Mouse (Mus musculus): ENCODE data around the gene Angel2. TPM values are rescaled to one million over a fixed set of nuclear protein-coding genes. Genes with fewer than 3 reads are reported as not detected.

Angel2 gene
- polyA plus RNA-seq, 1 experiment from 2014 or later, result 44.8 TPM

DNA sequence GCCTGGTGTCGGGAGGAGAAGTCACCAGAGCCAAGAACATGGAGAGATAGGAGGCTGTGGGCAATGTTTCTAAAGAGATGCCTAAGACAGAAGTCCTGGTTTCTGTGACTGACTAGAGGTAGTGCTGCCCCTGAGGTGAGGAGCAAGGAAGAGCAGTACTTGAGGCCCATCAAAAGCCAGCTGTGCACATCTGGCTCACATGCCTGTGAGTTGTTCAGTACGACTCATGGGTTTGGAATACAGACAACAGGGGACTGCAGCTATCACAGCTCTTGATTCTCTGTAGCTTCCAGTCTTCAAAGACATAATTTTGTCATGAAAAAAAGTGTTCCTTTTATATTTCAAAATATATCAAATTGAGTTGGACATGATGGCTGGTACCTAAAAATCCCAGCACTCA lies 23.8 kb upstream of the Angel2 start:
- no peak for ATAC-seq (ENCODE audit: low FRiP score, low TSS enrichment)
- peaks cover 11% of the 10 kb centered on the region; the same call in 1 of the 2 replicates for H3K36me3 ChIP-seq (ENCODE audit: insufficient read depth, low read length)
- 75% methylated on average over 2 of the region's 2 CpGs for WGBS
- peaks cover 3% of the 10 kb centered on the region; the same call in 1 of the 2 replicates for H3K4me1 ChIP-seq (ENCODE audit: insufficient read depth, low read length)
- no peak overlapping the region for H3K4me2 ChIP-seq (replicated peaks; ENCODE audit: low read depth, low read length)
- no peak overlapping the region for H3K4me3 ChIP-seq (ENCODE audit: low read length)
- no peaks in the 10 kb centered on the region for H3K27me3 ChIP-seq (ENCODE audit: insufficient read depth, low read length)
- H3K9ac ChIP-seq (replicated peaks; ENCODE audit: low read length), result no peak overlapping the region
- no peaks in the 10 kb centered on the region for H3K9me3 ChIP-seq (ENCODE audit: low read length)
- no peak overlapping the region for H3K27ac ChIP-seq (ENCODE audit: low read length)

DNA sequence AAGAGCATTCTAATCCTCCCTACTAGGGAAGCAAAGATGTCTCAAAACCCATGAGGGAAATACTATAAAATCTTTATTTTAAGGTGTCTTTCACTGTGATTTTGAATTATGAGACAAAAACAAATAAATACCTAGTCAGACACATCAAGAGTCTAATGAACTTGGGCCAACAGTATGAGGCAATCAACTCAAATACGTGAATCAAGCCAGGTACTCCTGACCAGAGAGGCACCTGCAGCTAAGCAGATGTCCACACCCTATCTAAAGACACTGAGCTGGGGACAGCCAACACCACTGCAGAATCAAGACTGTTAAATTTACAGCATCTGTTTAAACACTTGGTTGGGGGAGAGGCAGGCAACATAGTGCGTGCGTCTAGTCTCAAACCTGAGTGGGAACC lies 20.8 kb upstream of the Angel2 start:
- 97% methylated on average over 3 of the region's 3 CpGs for WGBS
- Histone ChIP-seq H3K27me3 (ENCODE audit: insufficient read depth, low read length) (no peaks in the 10 kb centered on the region), H3K36me3 (ENCODE audit: insufficient read depth, low read length) (peaks cover 8% of the 10 kb centered on the region; the same call in 1 of the 2 replicates), H3K9me3 (ENCODE audit: low read length) (no peaks in the 10 kb centered on the region), H3K4me1 (ENCODE audit: insufficient read depth, low read length) (peaks cover 3% of the 10 kb centered on the region; the same call in 1 of the 2 replicates), H3K27ac (ENCODE audit: low read length) (no peak overlapping the region), H3K4me2 (replicated peaks; ENCODE audit: low read depth, low read length) (no peak overlapping the region), H3K9ac (replicated peaks; ENCODE audit: low read length) (no peak overlapping the region), H3K4me3 (ENCODE audit: low read length) (no peak overlapping the region)
- no peak for ATAC-seq (ENCODE audit: low FRiP score, low TSS enrichment)

DNA sequence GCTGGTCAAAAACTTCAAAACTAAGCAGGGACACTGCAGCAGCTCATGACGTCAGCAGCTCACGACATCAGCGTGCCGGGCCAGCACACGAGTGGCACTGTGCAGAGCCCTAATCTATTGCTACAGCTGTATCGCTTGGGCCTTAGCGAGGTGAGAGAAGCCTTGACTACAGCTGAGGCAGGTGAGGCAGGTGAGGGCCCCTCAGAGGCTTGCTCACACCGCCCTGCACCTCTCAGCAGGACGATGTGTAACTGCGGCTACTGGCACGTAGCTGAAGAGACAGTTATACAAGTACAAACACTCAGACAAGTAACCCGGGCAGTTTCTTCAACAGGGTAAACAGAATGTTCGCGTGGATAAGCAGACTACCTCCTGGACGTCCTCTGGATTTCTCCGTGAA lies 20.2 kb upstream of the Angel2 start:
- H3K4me3 ChIP-seq (ENCODE audit: low read length), result no peak overlapping the region
- no peak for ATAC-seq (ENCODE audit: low FRiP score, low TSS enrichment)
- no peak overlapping the region for H3K27ac ChIP-seq (ENCODE audit: low read length)
- WGBS, result 85% methylated on average over 16 of the region's 16 CpGs
- H3K36me3 ChIP-seq (ENCODE audit: insufficient read depth, low read length), result peaks cover 8% of the 10 kb centered on the region; the same call in 1 of the 2 replicates
- no peak overlapping the region for H3K9ac ChIP-seq (replicated peaks; ENCODE audit: low read length)
- no peaks in the 10 kb centered on the region for H3K27me3 ChIP-seq (ENCODE audit: insufficient read depth, low read length)
- H3K9me3 ChIP-seq (ENCODE audit: low read length), result no peaks in the 10 kb centered on the region
- peaks cover 3% of the 10 kb centered on the region; the same call in 1 of the 2 replicates for H3K4me1 ChIP-seq (ENCODE audit: insufficient read depth, low read length)
- no peak overlapping the region for H3K4me2 ChIP-seq (replicated peaks; ENCODE audit: low read depth, low read length)

DNA sequence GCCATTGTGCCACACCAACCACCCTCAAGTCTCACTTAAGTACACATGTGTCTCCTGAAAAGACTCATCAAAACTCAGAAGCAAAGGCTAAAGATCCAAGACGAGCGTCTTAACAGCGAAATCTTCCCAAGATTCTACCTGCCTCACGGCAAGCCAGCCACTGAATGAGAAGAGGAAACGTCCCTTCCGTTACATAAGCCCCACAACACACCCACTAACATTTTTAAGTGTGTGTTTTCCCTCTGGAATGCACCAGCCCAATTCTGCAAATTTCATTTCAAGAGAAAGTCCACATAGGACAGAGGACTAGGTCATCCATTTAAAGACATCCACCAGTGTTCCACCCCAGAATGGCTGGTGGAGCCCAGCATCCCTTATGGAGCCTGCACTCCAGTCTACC lies 14.1 kb upstream of the Angel2 start:
- Histone ChIP-seq H3K4me3 (ENCODE audit: low read length) (peak overlapping the region; percentile 90), H3K36me3 (ENCODE audit: insufficient read depth, low read length) (no peaks in the 10 kb centered on the region), H3K9ac (replicated peaks; ENCODE audit: low read length) (peak overlapping the region; percentile 82), H3K9me3 (ENCODE audit: low read length) (no peaks in the 10 kb centered on the region), H3K27ac (ENCODE audit: low read length) (no peak overlapping the region), H3K27me3 (ENCODE audit: insufficient read depth, low read length) (no peaks in the 10 kb centered on the region), H3K4me1 (ENCODE audit: insufficient read depth, low read length) (peaks cover 10% of the 10 kb centered on the region; the same call in 1 of the 2 replicates), H3K4me2 (replicated peaks; ENCODE audit: low read depth, low read length) (peak overlapping the region; percentile 88)
- no peak for ATAC-seq (ENCODE audit: low FRiP score, low TSS enrichment)
- 74% methylated on average over 6 of the region's 6 CpGs for WGBS

DNA sequence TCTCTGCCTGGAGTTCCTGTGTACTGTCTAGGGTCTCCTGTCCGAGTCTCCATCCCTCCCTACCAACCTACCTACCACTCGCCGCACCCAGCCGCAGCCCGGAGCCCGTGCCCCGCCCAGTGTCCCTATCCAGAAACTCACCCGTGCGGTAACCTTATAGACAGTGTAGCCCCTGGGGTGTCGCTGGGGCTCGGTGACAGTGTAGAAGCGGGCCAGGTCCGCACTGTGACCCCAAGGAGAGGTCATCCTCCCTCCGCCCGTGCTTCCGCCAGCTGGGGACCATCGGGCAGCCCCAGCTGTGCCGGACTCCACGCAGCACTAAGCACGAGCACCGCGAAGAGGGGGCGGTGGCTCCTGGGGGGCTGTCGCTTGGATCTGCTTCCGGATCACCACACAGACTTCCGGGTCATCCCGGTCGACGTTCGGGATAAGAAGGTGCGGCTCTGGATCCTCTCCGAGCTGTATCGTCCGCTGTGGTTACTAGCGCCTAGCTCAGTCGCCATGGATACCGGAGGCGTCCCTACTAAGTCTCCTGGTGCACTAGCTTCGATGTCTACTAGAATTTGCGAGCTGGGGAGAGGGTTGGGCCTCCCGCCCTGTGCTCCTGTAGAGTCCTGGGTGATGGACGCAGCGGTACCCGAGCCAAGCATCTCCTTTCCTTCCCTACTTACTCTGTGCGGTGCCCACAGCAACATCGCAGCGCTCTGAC lies 13.3 kb upstream of the Angel2 start, which contains the start of gene Rps6kc1:
TSS of gene Rps6kc1 (minus strand) at position 356 of the 709 bp plus-strand sequence.
- Histone ChIP-seq H3K4me3 (ENCODE audit: low read length) (peak within 1 kb of the TSS; percentile 90), H3K4me2 (replicated peaks; ENCODE audit: low read depth, low read length) (peak within 1 kb of the TSS; percentile 88), H3K27me3 (ENCODE audit: insufficient read depth, low read length) (no peaks in the 10 kb centered on the region), H3K9me3 (ENCODE audit: low read length) (no peaks in the 10 kb centered on the region), H3K27ac (ENCODE audit: low read length) (peak within 1 kb of the TSS; percentile 25; the same call in 1 of the 2 replicates), H3K4me1 (ENCODE audit: insufficient read depth, low read length) (peaks cover 10% of the 10 kb centered on the region; the same call in 1 of the 2 replicates), H3K9ac (replicated peaks; ENCODE audit: low read length) (peak within 1 kb of the TSS; percentile 82), H3K36me3 (ENCODE audit: insufficient read depth, low read length) (no peaks in the 10 kb centered on the region)
- WGBS, result under 1% methylated on average over 47 of the region's 47 CpGs
- ATAC-seq (ENCODE audit: low FRiP score, low TSS enrichment), result peak; percentile 93

DNA sequence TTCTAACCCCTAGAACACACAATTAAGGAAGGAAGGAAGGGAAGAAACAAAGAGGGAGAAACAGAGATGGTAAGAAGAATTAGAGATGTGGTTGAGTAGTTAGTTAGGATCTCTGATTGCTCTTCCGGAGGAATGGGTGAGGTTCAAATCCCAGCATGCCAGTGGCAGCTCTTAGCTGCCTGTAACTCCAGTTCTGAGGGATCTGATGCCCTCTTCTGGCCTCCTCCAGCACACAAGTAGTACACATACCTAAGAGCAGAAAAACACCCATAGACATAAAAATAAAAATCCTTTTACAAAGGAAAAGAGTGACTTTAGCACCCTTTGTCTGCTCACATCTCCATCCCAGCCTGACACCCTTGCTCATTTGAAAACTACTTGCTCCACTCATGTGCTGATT lies 12.3 kb upstream of the Angel2 start:
- H3K9ac ChIP-seq (replicated peaks; ENCODE audit: low read length), result no peak overlapping the region
- no peaks in the 10 kb centered on the region for H3K27me3 ChIP-seq (ENCODE audit: insufficient read depth, low read length)
- no peaks in the 10 kb centered on the region for H3K36me3 ChIP-seq (ENCODE audit: insufficient read depth, low read length)
- H3K4me1 ChIP-seq (ENCODE audit: insufficient read depth, low read length), result peaks cover 10% of the 10 kb centered on the region; the same call in 1 of the 2 replicates
- H3K4me2 ChIP-seq (replicated peaks; ENCODE audit: low read depth, low read length), result no peak overlapping the region
- no peak for ATAC-seq (ENCODE audit: low FRiP score, low TSS enrichment)
- 55% methylated on average over 1 of the region's 1 CpGs for WGBS
- H3K4me3 ChIP-seq (ENCODE audit: low read length), result no peak overlapping the region
- no peak overlapping the region for H3K27ac ChIP-seq (ENCODE audit: low read length)
- no peaks in the 10 kb centered on the region for H3K9me3 ChIP-seq (ENCODE audit: low read length)

DNA sequence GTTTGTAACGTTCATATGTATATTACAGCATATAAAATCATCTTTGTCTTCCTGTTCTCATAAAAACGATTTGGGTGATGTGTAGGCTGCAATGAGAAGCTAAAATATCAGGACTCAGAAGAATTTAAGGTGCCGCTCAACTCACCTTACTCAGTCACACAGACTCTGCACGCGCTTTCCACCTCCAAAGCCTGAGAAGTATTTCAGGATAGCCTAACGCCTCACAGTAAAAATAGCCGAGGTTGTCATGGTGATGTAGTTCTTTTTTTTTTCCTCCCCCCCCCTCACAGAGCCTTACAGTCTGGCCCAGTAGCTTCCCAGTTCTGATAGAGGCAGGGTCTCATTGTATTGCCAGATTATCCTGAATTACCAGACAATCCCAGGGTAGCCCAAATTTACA lies 6.0 kb upstream of the Angel2 start:
- H3K9ac ChIP-seq (replicated peaks; ENCODE audit: low read length), result no peak overlapping the region
- 64% methylated on average over 7 of the region's 7 CpGs for WGBS
- no peak overlapping the region for H3K4me2 ChIP-seq (replicated peaks; ENCODE audit: low read depth, low read length)
- H3K36me3 ChIP-seq (ENCODE audit: insufficient read depth, low read length), result no peaks in the 10 kb centered on the region
- no peak overlapping the region for H3K27ac ChIP-seq (ENCODE audit: low read length)
- no peaks in the 10 kb centered on the region for H3K27me3 ChIP-seq (ENCODE audit: insufficient read depth, low read length)
- H3K4me3 ChIP-seq (ENCODE audit: low read length), result no peak overlapping the region
- no peaks in the 10 kb centered on the region for H3K9me3 ChIP-seq (ENCODE audit: low read length)
- no peak for ATAC-seq (ENCODE audit: low FRiP score, low TSS enrichment)
- no peaks in the 10 kb centered on the region for H3K4me1 ChIP-seq (ENCODE audit: insufficient read depth, low read length)

DNA sequence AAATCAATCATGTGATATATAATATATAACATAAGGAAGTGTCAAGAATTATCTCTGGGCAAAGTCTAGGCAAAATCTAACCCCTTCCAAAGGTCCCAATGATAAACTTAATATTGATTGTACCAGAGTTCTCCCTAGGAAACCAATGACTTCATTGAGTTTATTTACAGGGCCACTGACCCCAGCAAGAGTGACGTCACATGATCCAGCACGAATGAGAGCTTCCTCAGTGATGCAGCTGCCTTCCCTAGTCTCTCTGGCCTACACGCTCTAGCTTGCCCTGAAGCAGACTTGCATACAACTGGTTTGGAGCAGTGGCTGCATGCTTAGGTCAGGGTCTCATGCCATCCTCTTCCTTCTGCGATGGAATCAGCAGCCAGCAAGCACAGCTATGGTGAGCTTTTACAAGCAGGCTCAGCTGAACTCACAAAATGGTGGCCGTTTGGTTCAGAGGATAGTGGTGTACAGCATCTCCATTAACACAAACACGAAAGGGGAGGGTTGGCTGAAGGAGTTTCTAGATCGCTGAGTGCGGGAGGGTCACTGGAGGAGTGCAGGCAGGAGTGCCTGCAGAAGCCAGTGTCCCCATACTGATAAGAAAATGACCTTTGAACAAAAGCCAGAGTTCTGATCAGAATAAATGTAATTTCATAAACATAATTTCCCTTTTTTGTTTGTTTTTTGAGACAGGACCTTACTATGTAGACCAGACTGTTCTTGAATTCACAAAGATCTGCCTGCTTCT lies 5.0 kb upstream of the Angel2 start:
- Histone ChIP-seq H3K4me2 (replicated peaks; ENCODE audit: low read depth, low read length) (no peak overlapping the region), H3K9ac (replicated peaks; ENCODE audit: low read length) (no peak overlapping the region), H3K9me3 (ENCODE audit: low read length) (no peaks in the 10 kb centered on the region), H3K27ac (ENCODE audit: low read length) (no peak overlapping the region), H3K36me3 (ENCODE audit: insufficient read depth, low read length) (no peaks in the 10 kb centered on the region), H3K4me1 (ENCODE audit: insufficient read depth, low read length) (no peaks in the 10 kb centered on the region), H3K4me3 (ENCODE audit: low read length) (no peak overlapping the region), H3K27me3 (ENCODE audit: insufficient read depth, low read length) (no peaks in the 10 kb centered on the region)
- 64% methylated on average over 8 of the region's 8 CpGs for WGBS
- no peak for ATAC-seq (ENCODE audit: low FRiP score, low TSS enrichment)

DNA sequence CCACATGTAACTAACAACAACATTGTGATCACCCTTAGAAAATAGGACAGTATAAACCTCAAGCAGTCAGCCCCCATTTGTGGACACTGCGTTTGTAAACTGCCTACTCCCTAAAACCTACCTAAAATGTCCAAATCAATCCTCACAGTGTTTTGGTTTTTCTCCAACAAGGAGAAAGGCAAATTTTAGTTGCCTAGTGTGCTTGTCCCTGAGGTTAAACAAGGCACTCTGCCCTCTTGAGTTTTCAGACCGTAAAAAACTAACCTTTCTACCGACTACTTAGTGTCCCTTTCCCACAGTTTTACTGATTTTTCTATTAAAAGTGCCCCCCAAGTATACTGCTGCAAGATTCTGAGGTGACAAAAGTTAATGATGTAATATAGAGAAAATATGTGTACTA lies 2.4 kb downstream of the Angel2 start:
- Histone ChIP-seq H3K9me3 (ENCODE audit: low read length) (no peaks in the 10 kb centered on the region), H3K36me3 (ENCODE audit: insufficient read depth, low read length) (no peaks in the 10 kb centered on the region), H3K4me2 (replicated peaks; ENCODE audit: low read depth, low read length) (no peak overlapping the region; the same call in 1 of the 2 replicates), H3K9ac (replicated peaks; ENCODE audit: low read length) (no peak overlapping the region), H3K27me3 (ENCODE audit: insufficient read depth, low read length) (no peaks in the 10 kb centered on the region), H3K4me1 (ENCODE audit: insufficient read depth, low read length) (peaks cover 11% of the 10 kb centered on the region; the same call in 1 of the 2 replicates), H3K27ac (ENCODE audit: low read length) (no peak overlapping the region), H3K4me3 (ENCODE audit: low read length) (no peak overlapping the region)
- ATAC-seq (ENCODE audit: low FRiP score, low TSS enrichment), result no peak
- WGBS, result 88% methylated on average over 3 of the region's 3 CpGs

Measured in kidney, embryonic 16.5 days (tissue).